Mouse (Mus musculus): Measurements from ENCODE around the gene Mat2a. TPM values are rescaled to one million over a fixed set of nuclear protein-coding genes. Genes with fewer than 3 reads are reported as not detected.
"Not testable (repeated sequence)": the region's sequence is repeated elsewhere in the genome, so short reads cannot be mapped to it uniquely, and the experiment has no call there.

Gene Mat2a
- total RNA-seq, 2 experiments from 2014 or later: 186 to 194 TPM

DNA sequence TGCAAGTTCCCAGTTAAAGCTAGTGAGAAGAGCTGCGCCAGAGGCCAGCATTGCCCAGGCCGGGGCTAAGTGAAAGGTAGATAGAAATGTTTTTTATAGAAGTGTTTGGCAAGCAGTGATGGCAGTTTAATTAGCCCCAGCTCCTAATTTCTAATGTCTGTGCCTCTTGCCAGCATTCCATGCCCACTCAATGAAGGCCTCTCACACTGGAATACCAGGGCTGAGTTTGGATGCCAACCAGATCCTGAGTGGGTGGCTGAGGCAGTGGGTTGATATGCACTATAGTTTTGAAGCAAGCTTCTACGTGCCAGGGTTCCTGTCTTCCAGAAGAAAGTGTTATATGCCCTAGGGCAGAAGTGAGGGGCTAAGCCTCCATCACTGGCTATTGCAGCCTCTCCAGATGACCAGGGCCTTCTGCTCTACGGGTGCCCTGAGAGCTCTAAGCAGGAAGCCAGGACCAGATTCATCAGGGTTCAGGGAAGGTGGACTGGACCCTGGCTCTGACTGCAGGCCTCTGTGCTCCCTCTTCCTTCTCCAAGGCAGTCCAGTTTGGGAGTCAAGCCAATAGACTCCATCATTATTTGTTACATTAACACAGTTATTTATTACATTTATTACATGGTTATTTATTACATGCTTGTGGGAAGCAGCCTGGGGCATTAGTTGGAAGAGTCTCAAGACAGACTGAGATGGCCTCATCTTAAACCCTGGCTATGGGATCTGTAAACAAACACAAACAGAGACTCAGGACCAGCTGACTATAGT, 36.0 kb upstream of the Mat2a start:
- intact Hi-C loops (cut with DNase I): no loop called here
- TF ChIP-seq CTCF (IDR thresholded peaks at IDR 0.05): no peak
- peak; percentile 34 to 38 for DNase-seq (ENCODE audit: extremely low spot score in 1 of 2, low spot score in 2 of 2)
- Histone ChIP-seq H3K27ac (no peak overlapping the region), H3K4me3 (no peak overlapping the region)

DNA sequence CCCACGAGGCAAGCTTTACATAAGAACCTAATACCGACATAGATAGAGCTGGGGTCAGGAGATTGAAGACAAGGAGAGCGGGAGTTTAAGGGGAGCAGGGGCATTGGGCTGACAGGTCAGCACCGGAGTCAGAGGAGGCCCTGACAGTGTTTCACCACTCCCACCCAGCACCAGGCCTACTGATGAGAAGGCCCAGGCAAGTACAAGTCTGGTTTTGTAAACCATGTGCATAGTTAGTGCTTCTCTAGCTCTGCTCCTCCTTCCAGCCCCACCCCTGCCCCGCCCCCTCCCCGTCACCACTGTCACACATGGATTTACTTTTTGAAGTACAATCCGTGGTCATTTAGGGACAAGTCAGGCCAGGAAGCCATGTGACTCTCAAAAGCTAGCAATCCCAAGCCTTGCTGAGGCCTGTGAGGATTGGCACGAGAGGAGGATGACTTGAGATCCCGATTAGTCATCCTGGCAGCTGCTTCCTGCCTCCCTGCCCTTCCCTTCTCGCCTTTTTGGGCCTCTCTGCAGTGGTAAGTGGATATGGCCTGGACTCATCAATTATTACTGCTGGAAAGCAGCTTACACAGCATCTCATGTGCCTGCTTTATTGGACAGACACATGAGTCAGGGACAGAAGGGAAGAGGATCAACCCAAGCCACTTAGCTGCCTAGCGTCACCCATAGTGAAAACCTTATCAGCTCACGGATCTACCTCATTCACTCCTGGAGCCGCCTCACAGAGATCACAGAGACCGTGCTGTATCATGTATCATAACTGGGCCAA, 34.1 kb upstream of the Mat2a start:
- no peak for TF ChIP-seq CTCF (IDR thresholded peaks at IDR 0.05)
- DNase-seq (ENCODE audit: extremely low spot score in 1 of 2, low spot score in 2 of 2): no peak
- Histone ChIP-seq H3K27ac (no peak overlapping the region), H3K4me3 (no peak overlapping the region)
- intact Hi-C loops (cut with DNase I): no loop called here

- TF ChIP-seq CTCF (IDR thresholded peaks at IDR 0.05): no peak
- Histone ChIP-seq H3K27ac (no peak overlapping the region), H3K4me3 (no peak overlapping the region)
- no peak for DNase-seq (ENCODE audit: extremely low spot score in 1 of 2, low spot score in 2 of 2)
- intact Hi-C loops (cut with DNase I): no loop called here
Measured at GRCm38 (mm10) chr6:72466171-72466570, 26.8 kb upstream of the Mat2a start.

GRCm38 (mm10) chr6:72465361-72466157, 26.2 kb upstream of the Mat2a start:
- Histone ChIP-seq H3K4me3 (no peak overlapping the region), H3K27ac (no peak overlapping the region)
- intact Hi-C loops (cut with DNase I): no loop called here
- TF ChIP-seq CTCF (IDR thresholded peaks at IDR 0.05): no peak
- no peak for DNase-seq (ENCODE audit: extremely low spot score in 1 of 2, low spot score in 2 of 2)

DNA sequence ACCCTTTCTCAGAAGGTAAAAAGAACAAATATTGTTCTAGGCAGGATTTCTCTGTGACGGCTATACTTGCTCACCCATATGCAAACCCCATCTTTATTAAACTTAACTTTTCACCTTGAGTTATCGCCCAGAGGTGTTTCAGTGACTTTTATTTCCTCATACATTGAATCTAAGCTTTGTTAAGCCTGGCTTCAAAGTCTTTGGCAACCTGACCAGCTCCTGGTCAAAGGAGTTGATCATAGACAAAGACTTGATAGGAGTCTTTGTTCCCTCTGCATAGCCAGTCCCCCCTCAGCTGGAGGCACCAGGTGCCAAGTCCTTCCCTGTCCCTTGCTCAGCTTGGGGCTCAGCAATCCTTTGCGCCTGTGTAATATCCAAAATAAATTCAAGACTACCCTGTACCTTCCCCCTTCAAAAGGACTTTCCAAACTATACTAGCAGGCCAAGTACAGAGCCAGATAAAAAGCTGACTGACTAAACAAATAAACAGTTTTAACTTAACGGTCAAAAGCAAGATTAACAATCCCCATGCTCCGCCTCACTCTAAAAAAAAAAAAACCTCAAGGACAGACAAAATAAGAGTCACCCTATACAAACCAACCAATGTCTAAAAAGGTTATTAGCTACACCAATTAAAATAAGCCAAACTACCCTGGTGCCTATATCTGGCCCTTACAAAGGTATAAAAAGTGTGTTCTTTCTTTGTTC, 23.3 kb upstream of the Mat2a start:
- intact Hi-C loops (cut with DNase I); H3K4me3 ChIP-seq; H3K27ac ChIP-seq; DNase-seq (ENCODE audit: extremely low spot score in 1 of 2, low spot score in 2 of 2): not testable (repeated sequence)

- no peak for DNase-seq (ENCODE audit: extremely low spot score in 1 of 2, low spot score in 2 of 2)
- intact Hi-C loops (cut with DNase I): no loop called here
- no peak for TF ChIP-seq CTCF (IDR thresholded peaks at IDR 0.05)
Measured at GRCm38 (mm10) chr6:72460036-72460801, 20.9 kb upstream of the Mat2a start.

DNA sequence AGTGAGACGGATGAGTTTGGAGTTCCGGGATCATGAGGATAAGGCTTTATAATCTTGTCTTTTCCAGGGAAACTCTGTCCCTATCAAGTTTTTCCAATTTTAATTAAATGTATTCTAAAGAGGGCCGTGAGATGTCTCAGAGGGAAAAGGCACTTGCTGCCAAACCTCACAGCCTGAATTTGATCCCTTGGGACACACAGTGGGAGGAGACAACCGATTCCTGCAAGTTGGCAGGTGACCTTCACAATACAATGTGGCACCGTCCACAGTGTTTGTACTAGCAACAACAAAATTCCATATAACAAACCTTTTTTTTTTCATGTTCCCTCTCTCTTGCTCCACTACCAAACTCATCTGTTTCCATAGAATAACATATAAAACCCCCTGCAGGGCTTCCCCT, 19.6 kb upstream of the Mat2a start:
- no peak overlapping the region for H3K27ac ChIP-seq
- no peak for TF ChIP-seq CTCF (IDR thresholded peaks at IDR 0.05)
- intact Hi-C loops (cut with DNase I): no loop called here
- no peak overlapping the region for H3K4me3 ChIP-seq
- no peak for DNase-seq (ENCODE audit: extremely low spot score in 1 of 2, low spot score in 2 of 2)

More at GRCm38 (mm10) chr6:72460036-72460801, 20.9 kb upstream of the Mat2a start:
- Histone ChIP-seq H3K4me3 (no peak overlapping the region), H3K27ac (no peak overlapping the region)

DNA sequence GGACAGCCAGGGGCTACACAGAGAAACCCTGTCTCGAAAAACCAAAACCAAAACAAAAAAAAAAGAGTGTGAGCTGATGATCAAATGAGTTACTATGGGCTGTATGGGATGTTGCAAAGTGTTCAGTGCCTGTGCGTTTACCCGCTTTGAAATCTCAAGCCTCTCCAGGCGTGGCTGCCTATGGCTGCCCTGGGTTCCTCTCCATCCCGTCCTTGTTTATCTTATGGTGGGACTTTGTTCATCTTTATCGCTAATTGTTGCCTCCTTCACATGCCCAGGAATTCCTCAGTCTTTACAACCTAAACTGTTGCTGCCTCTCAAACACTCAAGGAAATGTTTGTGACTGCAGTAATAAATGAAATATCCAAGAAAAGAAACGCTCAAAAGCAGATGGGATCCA, 19.1 kb upstream of the Mat2a start:
- Histone ChIP-seq H3K27ac (no peak overlapping the region), H3K4me3 (no peak overlapping the region)
- intact Hi-C loops (cut with DNase I): no loop called here
- no peak for DNase-seq (ENCODE audit: extremely low spot score in 1 of 2, low spot score in 2 of 2)
- TF ChIP-seq CTCF (IDR thresholded peaks at IDR 0.05): no peak

GRCm38 (mm10) chr6:72456567-72456966, 17.2 kb upstream of the Mat2a start:
- H3K27ac ChIP-seq: no peak overlapping the region
- intact Hi-C loops (cut with DNase I): no loop called here
- no peak for DNase-seq (ENCODE audit: extremely low spot score in 1 of 2, low spot score in 2 of 2)
- TF ChIP-seq CTCF (IDR thresholded peaks at IDR 0.05): no peak
- no peak overlapping the region for H3K4me3 ChIP-seq

DNA sequence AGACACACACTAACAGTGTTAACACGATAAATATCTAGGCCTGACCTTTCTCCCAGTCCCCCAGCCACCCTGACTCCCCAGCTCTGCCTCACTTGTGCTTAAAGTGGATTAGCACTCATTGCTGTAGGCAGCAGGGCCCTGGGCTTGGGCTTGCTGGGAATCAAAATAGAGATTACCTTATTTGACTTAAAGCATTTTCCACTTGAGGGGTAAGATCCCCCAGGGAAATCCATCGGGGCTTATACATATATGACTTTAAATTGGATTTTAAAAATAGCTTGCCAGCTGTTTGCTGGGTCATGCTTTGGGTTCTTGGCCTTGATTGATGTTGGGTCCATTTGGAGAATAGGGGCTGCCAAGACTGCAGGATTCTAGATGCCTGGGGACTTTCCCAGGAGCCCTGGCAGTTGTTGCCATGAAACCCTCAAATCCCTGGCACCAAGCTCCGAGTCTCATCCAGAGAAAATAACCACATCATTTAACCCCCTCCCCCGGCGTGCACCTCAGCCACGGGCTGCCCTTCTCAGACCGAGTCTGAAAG, 15.5 kb upstream of the Mat2a start:
- TF ChIP-seq CTCF (IDR thresholded peaks at IDR 0.05): no peak
- intact Hi-C loops (cut with DNase I): loop anchor here (1.0 kb wide), 1 partner anchor 57 kb away; no protein-coding TSS in a partner anchor
- no peak overlapping the region for H3K4me3 ChIP-seq
- H3K27ac ChIP-seq: no peak overlapping the region; the same call in 1 of the 2 replicates
- DNase-seq (ENCODE audit: extremely low spot score in 1 of 2, low spot score in 2 of 2): peak in 1 of 2 experiments; percentile 21

Data from left cerebral cortex, adult 2 months (tissue).